Mouse (Mus musculus) liver, embryonic 16.5 days (tissue): Measurements from ENCODE around the gene Ddx39. TPM values are rescaled to one million over a fixed set of nuclear protein-coding genes. Genes with fewer than 3 reads are reported as not detected.

Experiments used
- ATAC-seq: fragments of 200-750 bp; cut with Nextera tagmentation; 2 replicates; pipeline ENCODE4 v1.8.0; 2017; ENCODE audit warnings: low read depth, mild to moderate bottlenecking, moderate number of reproducible peaks, moderate library complexity
- H3K27ac ChIP-seq: fragments of 300-500 bp; sonication (generic); 2 replicates; pipeline ENCODE4 v1.5.1; 2014; ENCODE audit warnings: mild to moderate bottlenecking, low read length
- H3K27me3 ChIP-seq: fragments of 300-500 bp; sonication (generic); 2 replicates; pipeline ENCODE4 v1.6.1; 2014; ENCODE audit warnings: low read depth, low read length, mixed read lengths; ENCODE audit not compliant: control insufficient read depth, insufficient read depth
- H3K36me3 ChIP-seq: fragments of 300-500 bp; sonication (generic); 2 replicates; pipeline ENCODE4 v1.6.1; 2014; ENCODE audit warnings: mild to moderate bottlenecking; ENCODE audit not compliant: control insufficient read depth, insufficient read depth
- H3K4me1 ChIP-seq: fragments of 300-500 bp; sonication (generic); 2 replicates; pipeline ENCODE4 v1.6.1; 2014; ENCODE audit warnings: low read depth, low read length, mixed read lengths; ENCODE audit not compliant: control insufficient read depth
- H3K4me2 ChIP-seq: fragments of 300-500 bp; sonication (generic); 2 replicates; pipeline ENCODE4 v1.6.1; 2014; ENCODE audit warnings: low read depth, low read length, mixed read lengths
- H3K4me3 ChIP-seq: fragments of 300-500 bp; sonication (generic); 2 replicates; pipeline ENCODE4 v1.5.1; 2014; ENCODE audit warnings: low read depth, mild to moderate bottlenecking, low read length
- H3K9ac ChIP-seq: fragments of 300-500 bp; sonication (generic); 2 replicates; pipeline ENCODE4 v1.6.1; 2014; ENCODE audit warnings: low read depth, low read length
- H3K9me3 ChIP-seq: fragments of 300-500 bp; sonication (generic); replicated peaks from 2 replicates; pipeline ENCODE4 v1.6.1; 2016; ENCODE audit warnings: low read length; ENCODE audit not compliant: control insufficient read depth
- WGBS: fragments of 180-500 bp; shearing (Covaris S2); extraction: QIAGEN DNeasy Blood & Tissue Kit; methylation state at CpG from one replicate; pipeline ENCODE4 v1.1.7; 2014; ENCODE audit not compliant: insufficient replicate concordance; 5-methylcytosine and 5-hydroxymethylcytosine counted together
- polyA plus RNA-seq: library from polyadenylated mRNA; unstranded; fragments of >200 nt; fragmentation: Nextera tagmentation; extraction: Ambion mirVana; gene quantifications from 2 replicates; pipeline ENCODE4 v1.2.1, GENCODE M21; 2015

Ddx39 gene
- polyA plus RNA-seq, 1 experiment from 2014 or later = 149 TPM

- Histone ChIP-seq H3K9me3 (no peaks in the 10 kb centered on the region), H3K4me2 (peak overlapping the region; percentile 74), H3K9ac (no peak overlapping the region), H3K4me3 (peak overlapping the region; percentile 90), H3K27me3 (no peaks in the 10 kb centered on the region), H3K27ac (no peak overlapping the region), H3K4me1 (peaks cover 16% of the 10 kb centered on the region), H3K36me3 (peaks cover 3% of the 10 kb centered on the region; the same call in 1 of the 2 replicates)
- ATAC-seq = peak; percentile 0; the same call in 1 of the 2 replicates
- WGBS = 8% methylated on average over 8 of the region's 8 CpGs
These were observed 324 bp upstream of the Ddx39 start for GRCm38 (mm10) chr8:83714676-83715030.

GRCm38 (mm10) chr8:83715771-83716170 is 794 bp downstream of the Ddx39 start:
- peak overlapping the region; percentile 74 for H3K4me2 ChIP-seq
- WGBS = under 1% methylated on average over 17 of the region's 17 CpGs
- peak overlapping the region; percentile 94 for H3K27ac ChIP-seq
- H3K36me3 ChIP-seq = peaks cover 14% of the 10 kb centered on the region
- peak overlapping the region; percentile 89 for H3K9ac ChIP-seq
- no peaks in the 10 kb centered on the region for H3K9me3 ChIP-seq
- H3K4me1 ChIP-seq = peaks cover 16% of the 10 kb centered on the region
- no peak for ATAC-seq
- no peaks in the 10 kb centered on the region for H3K27me3 ChIP-seq
- H3K4me3 ChIP-seq = peak overlapping the region; percentile 90

GRCm38 (mm10) chr8:83716563-83716962 is 1.6 kb downstream of the Ddx39 start:
- peak overlapping the region; percentile 94 for H3K27ac ChIP-seq
- H3K4me2 ChIP-seq = peak overlapping the region; percentile 74
- H3K4me1 ChIP-seq = peaks cover 16% of the 10 kb centered on the region
- H3K9me3 ChIP-seq = no peaks in the 10 kb centered on the region
- H3K4me3 ChIP-seq = peak overlapping the region; percentile 90
- H3K36me3 ChIP-seq = peaks cover 22% of the 10 kb centered on the region
- H3K27me3 ChIP-seq = no peaks in the 10 kb centered on the region
- ATAC-seq = no peak
- 16% methylated on average over 2 of the region's 2 CpGs for WGBS
- H3K9ac ChIP-seq = peak overlapping the region; percentile 89

- WGBS = 77% methylated on average over 2 of the region's 2 CpGs
- ATAC-seq = no peak
- H3K27ac ChIP-seq = no peak overlapping the region
- H3K4me3 ChIP-seq = no peak overlapping the region
- H3K36me3 ChIP-seq = peaks cover 47% of the 10 kb centered on the region
- H3K4me1 ChIP-seq = peaks cover 18% of the 10 kb centered on the region
- no peaks in the 10 kb centered on the region for H3K9me3 ChIP-seq
- H3K4me2 ChIP-seq = no peak overlapping the region
- no peak overlapping the region for H3K9ac ChIP-seq
- H3K27me3 ChIP-seq = no peaks in the 10 kb centered on the region
These were observed 4.1 kb downstream of the Ddx39 start for GRCm38 (mm10) chr8:83719048-83719447.

GRCm38 (mm10) chr8:83719693-83720092 is 4.7 kb downstream of the Ddx39 start:
- no peaks in the 10 kb centered on the region for H3K27me3 ChIP-seq
- no peak overlapping the region for H3K9ac ChIP-seq
- H3K4me1 ChIP-seq = peaks cover 24% of the 10 kb centered on the region
- no peak overlapping the region for H3K4me3 ChIP-seq
- no peak overlapping the region for H3K27ac ChIP-seq
- H3K9me3 ChIP-seq = no peaks in the 10 kb centered on the region
- peaks cover 54% of the 10 kb centered on the region for H3K36me3 ChIP-seq
- H3K4me2 ChIP-seq = no peak overlapping the region
- ATAC-seq = no peak
- 71% methylated on average over 2 of the region's 2 CpGs for WGBS

GRCm38 (mm10) chr8:83721405-83722025 is 6.5 kb downstream of the Ddx39 start:
- ATAC-seq = no peak
- no peak overlapping the region for H3K27ac ChIP-seq
- peaks cover 19% of the 10 kb centered on the region for H3K4me1 ChIP-seq
- no peak overlapping the region for H3K9ac ChIP-seq
- H3K4me2 ChIP-seq = no peak overlapping the region
- no peak overlapping the region for H3K4me3 ChIP-seq
- no peaks in the 10 kb centered on the region for H3K9me3 ChIP-seq
- whole genome bisulfite sequencing = 87% methylated on average over 25 of the region's 25 CpGs
- H3K27me3 ChIP-seq = no peaks in the 10 kb centered on the region
- H3K36me3 ChIP-seq = peaks cover 68% of the 10 kb centered on the region

- no peaks in the 10 kb centered on the region for H3K9me3 ChIP-seq
- no peak for ATAC-seq
- no peak overlapping the region for H3K27ac ChIP-seq
- no peaks in the 10 kb centered on the region for H3K27me3 ChIP-seq
- no peak overlapping the region for H3K9ac ChIP-seq
- WGBS = 82% methylated on average over 12 of the region's 12 CpGs
- no peak overlapping the region for H3K4me2 ChIP-seq
- peaks cover 68% of the 10 kb centered on the region for H3K36me3 ChIP-seq
- H3K4me3 ChIP-seq = no peak overlapping the region
- peaks cover 9% of the 10 kb centered on the region for H3K4me1 ChIP-seq
These were observed 7.7 kb downstream of the Ddx39 start for GRCm38 (mm10) chr8:83722631-83723030.

- Histone ChIP-seq H3K27me3 (no peaks in the 10 kb centered on the region), H3K9ac (no peak overlapping the region), H3K36me3 (peaks cover 68% of the 10 kb centered on the region), H3K4me1 (peaks cover 9% of the 10 kb centered on the region), H3K27ac (no peak overlapping the region), H3K4me3 (no peak overlapping the region), H3K4me2 (no peak overlapping the region), H3K9me3 (no peaks in the 10 kb centered on the region)
- no peak for ATAC-seq
- 78% methylated on average over 11 of the region's 11 CpGs for WGBS
These were observed 8.6 kb downstream of the Ddx39 start for GRCm38 (mm10) chr8:83723447-83724083.

- peak; percentile 70 for ATAC-seq
- peaks cover 9% of the 10 kb centered on the region for H3K4me1 ChIP-seq
- H3K27ac ChIP-seq = no peak overlapping the region
- H3K9me3 ChIP-seq = no peaks in the 10 kb centered on the region
- H3K4me3 ChIP-seq = no peak overlapping the region
- no peaks in the 10 kb centered on the region for H3K27me3 ChIP-seq
- H3K36me3 ChIP-seq = peaks cover 62% of the 10 kb centered on the region
- H3K4me2 ChIP-seq = no peak overlapping the region
- no peak overlapping the region for H3K9ac ChIP-seq
- 37% methylated on average over 15 of the region's 15 CpGs for WGBS
These were observed 9.9 kb downstream of the Ddx39 start for GRCm38 (mm10) chr8:83724697-83725482.
